Mouse (Mus musculus) heart, postnatal 0 days (tissue): ENCODE results near the gene Acd.

Source experiments
- CTCF ChIP-seq: IDR thresholded peaks from 2 replicates; pipeline ENCODE4 v1.5.1; 2016; ENCODE audit warnings: antibody characterized with exemption, control low read depth, low read depth
- EP300 ChIP-seq: IDR thresholded peaks from 2 replicates; pipeline ENCODE4 v1.6.1; 2016; ENCODE audit warnings: antibody characterized with exemption, low read depth

GRCm38 (mm10) chr8:105685796-105686308 is 15.1 kb downstream of the Acd start, which contains the start of gene Carmil2:
- TF ChIP-seq CTCF (peak; percentile 65), EP300 (no peak)
